Mouse (Mus musculus) thymus, adult 2 months (tissue): ENCODE results near the gene Sdk2.

Source experiments
- CTCF ChIP-seq: fragments of 200-500 bp; IDR thresholded peaks from 2 replicates; pipeline ENCODE4 v1.5.1; 2012; ENCODE audit warnings: mild to moderate bottlenecking, control low read depth, low read length, moderate library complexity, borderline replicate concordance; ENCODE audit not compliant: control insufficient read depth, poor library complexity, insufficient read depth; ENCODE audit errors: extremely low read depth
- POLR2A ChIP-seq: fragments of 200-500 bp; IDR thresholded peaks from 2 replicates; pipeline ENCODE4 v1.6.1; 2012; ENCODE audit warnings: mild to moderate bottlenecking, low read length, control low read depth, moderate library complexity; ENCODE audit not compliant: control insufficient read depth, poor library complexity, insufficient read depth; ENCODE audit errors: extremely low read depth

DNA sequence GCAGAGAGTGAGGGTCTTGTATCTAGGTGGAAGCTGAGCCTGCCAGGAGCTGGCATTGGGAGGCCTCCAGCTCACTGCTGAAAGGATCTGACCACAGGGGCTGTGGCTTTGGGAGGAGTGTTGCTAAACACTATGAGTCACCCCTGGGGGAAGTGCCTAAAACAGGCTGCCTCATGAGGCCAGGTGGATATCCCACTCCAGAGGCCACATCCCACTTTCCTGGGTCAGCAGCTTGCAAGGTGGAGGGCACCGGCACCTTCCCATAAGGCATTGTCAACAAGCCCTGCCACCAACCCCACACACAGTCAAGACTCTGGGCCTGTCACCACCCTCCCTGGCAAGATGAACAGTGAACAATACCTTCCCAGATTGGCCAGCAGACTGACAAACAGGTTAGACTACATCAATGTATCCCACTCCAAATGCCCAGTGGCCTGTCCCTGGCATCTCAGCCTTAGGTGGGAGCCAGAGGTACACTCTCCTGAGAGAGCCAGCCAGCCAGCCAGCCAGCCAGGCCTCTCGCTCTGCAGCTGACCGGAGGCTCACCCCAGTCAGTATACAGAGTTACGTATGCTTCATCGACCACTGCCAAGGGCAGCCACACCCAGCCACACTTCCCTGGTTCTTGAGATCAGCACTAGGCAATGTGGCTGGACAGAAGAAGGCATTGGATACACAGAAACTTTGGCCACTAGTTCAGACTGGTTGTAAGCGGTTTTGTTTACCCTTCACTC, 333.0 kb downstream of the Sdk2 start:
- TF ChIP-seq CTCF (no peak), POLR2A (no peak)
